In genomic region chr2:71598368-71598767, GRCm38 (mm10) we compare ENCODE assay signal across 9 mouse cellular contexts. TPM values are rescaled to one million over a fixed set of nuclear protein-coding genes. Genes with fewer than 3 reads are reported as not detected.
DNase-seq lines count a peak whose midpoint lies in the region; ATAC-seq lines count a peak whose summit lies in the region.
"Had no signal": no experiment of that assay in that cellular context is flagged by ENCODE, and none has a peak within 500 bp of the region (broad histone marks: within the 10 kb centered on the region; RNA-seq: fewer than 3 reads in every experiment).

No protein-coding gene starts in this region.

- no peak overlapping the region for H3K9ac ChIP-seq in forebrain, embryonic 15.5 days (replicated peaks)
- H3K9ac ChIP-seq in midbrain, embryonic 16.5 days (ENCODE audit: low read depth, low read length) = 0 out of 2 replicates have a peak overlapping the region, but pooled peaks have one; percentile 31
- H3K9ac ChIP-seq in midbrain, embryonic 11.5 days (ENCODE audit: low read length) = no peak overlapping the region
- no peak overlapping the region for H3K9ac ChIP-seq in stomach, embryonic 15.5 days

- ATAC-seq in forebrain, embryonic 15.5 days (replicated peaks) = no peak
- ATAC-seq in midbrain, embryonic 16.5 days = no peak
- no peak for ATAC-seq in midbrain, embryonic 11.5 days (ENCODE audit: low FRiP score)
- no peak for ATAC-seq in stomach, embryonic 15.5 days (ENCODE audit: insufficient read depth, low FRiP score, low read depth)

- no peaks in the 10 kb centered on the region; the same call in 1 of the 2 replicates for H3K27me3 ChIP-seq in forebrain, embryonic 15.5 days
- peaks cover 20% of the 10 kb centered on the region for H3K27me3 ChIP-seq in forebrain, embryonic 10.5 days (ENCODE audit: poor library complexity, severe bottlenecking)
- H3K27me3 ChIP-seq in midbrain, embryonic 16.5 days (ENCODE audit: control insufficient read depth, insufficient read depth, low read depth, low read length) = no peaks in the 10 kb centered on the region; the same call in 1 of the 2 replicates
- no peaks in the 10 kb centered on the region for H3K27me3 ChIP-seq in midbrain, embryonic 11.5 days (ENCODE audit: control insufficient read depth, insufficient read depth, low read length)
- H3K27me3 ChIP-seq in stomach, embryonic 15.5 days (replicated peaks) = 0 out of 2 replicates have a peak, but pooled peaks cover 2% of the 10 kb centered on the region

- no peak overlapping the region for H3K4me3 ChIP-seq in forebrain, embryonic 15.5 days
- H3K4me3 ChIP-seq in forebrain, embryonic 10.5 days = no peak overlapping the region
- H3K4me3 ChIP-seq in midbrain, embryonic 16.5 days (ENCODE audit: low read depth, low read length) = no peak overlapping the region
- no peak overlapping the region for H3K4me3 ChIP-seq in midbrain, embryonic 11.5 days (ENCODE audit: low read depth, low read length)
- H3K4me3 ChIP-seq in stomach, embryonic 15.5 days (replicated peaks) = no peak overlapping the region

- peak overlapping the region; percentile 20; the same call in 1 of the 2 replicates for H3K4me2 ChIP-seq in forebrain, embryonic 15.5 days (replicated peaks)
- H3K4me2 ChIP-seq in midbrain, embryonic 16.5 days (ENCODE audit: low read length) = no peak overlapping the region
- no peak overlapping the region for H3K4me2 ChIP-seq in midbrain, embryonic 11.5 days
- peak overlapping the region; percentile 31; the same call in 1 of the 2 replicates for H3K4me2 ChIP-seq in stomach, embryonic 15.5 days

- WGBS in forebrain, embryonic 15.5 days = 60% methylated on average over 10 of the region's 10 CpGs
- WGBS in forebrain, embryonic 10.5 days = 78% methylated on average over 10 of the region's 10 CpGs
- 69% methylated on average over 10 of the region's 10 CpGs for WGBS in midbrain, embryonic 16.5 days
- WGBS in midbrain, embryonic 11.5 days = 72% methylated on average over 10 of the region's 10 CpGs
- 60% methylated on average over 10 of the region's 10 CpGs for WGBS in stomach, embryonic 15.5 days

- no peaks in the 10 kb centered on the region for H3K9me3 ChIP-seq in forebrain, embryonic 15.5 days
- H3K9me3 ChIP-seq in forebrain, embryonic 10.5 days = no peaks in the 10 kb centered on the region
- no peaks in the 10 kb centered on the region for H3K9me3 ChIP-seq in midbrain, embryonic 16.5 days (replicated peaks; ENCODE audit: control insufficient read depth, low read length, poor library complexity, severe bottlenecking)
- H3K9me3 ChIP-seq in midbrain, embryonic 11.5 days (ENCODE audit: control insufficient read depth, low read length) = no peaks in the 10 kb centered on the region
- H3K9me3 ChIP-seq in stomach, embryonic 15.5 days = no peaks in the 10 kb centered on the region

- no peaks in the 10 kb centered on the region for H3K36me3 ChIP-seq in forebrain, embryonic 15.5 days
- H3K36me3 ChIP-seq in forebrain, embryonic 10.5 days (replicated peaks) = no peaks in the 10 kb centered on the region
- H3K36me3 ChIP-seq in midbrain, embryonic 16.5 days (ENCODE audit: control insufficient read depth, insufficient read depth, low read length) = no peaks in the 10 kb centered on the region
- no peaks in the 10 kb centered on the region for H3K36me3 ChIP-seq in midbrain, embryonic 11.5 days (ENCODE audit: control insufficient read depth, insufficient read depth, low read length)
- H3K36me3 ChIP-seq in stomach, embryonic 15.5 days = no peaks in the 10 kb centered on the region

- intact Hi-C loops in heart, postnatal 14 days (cut with DNase I) = loop anchor here (1.0 to 10.0 kb wide), 4 partner anchors 119 to 356 kb away; no protein-coding TSS in a partner anchor

- H3K27ac ChIP-seq in forebrain, embryonic 15.5 days (replicated peaks) = no peak overlapping the region
- H3K27ac ChIP-seq in forebrain, embryonic 10.5 days = no peak overlapping the region
- H3K27ac ChIP-seq in midbrain, embryonic 16.5 days (ENCODE audit: low read length) = no peak overlapping the region
- no peak overlapping the region for H3K27ac ChIP-seq in midbrain, embryonic 11.5 days (ENCODE audit: low read depth, low read length)
- 0 out of 2 replicates have a peak overlapping the region, but pooled peaks have one; percentile 7 for H3K27ac ChIP-seq in stomach, embryonic 15.5 days

- DNase-seq in forebrain, embryonic 10.5 days (ENCODE audit: extremely low spot score, low spot score) = no peak
- no peak for DNase-seq in midbrain, embryonic 11.5 days (ENCODE audit: low spot score, missing footprints)
- DNase-seq in layer of hippocampus, adult 9-11 months = peak; percentile 66
- no peak for DNase-seq in kidney, postnatal 36 days
- DNase-seq in heart, postnatal 14 days = no peak

- peaks cover 4% of the 10 kb centered on the region; the same call in 1 of the 2 replicates for H3K4me1 ChIP-seq in forebrain, embryonic 15.5 days
- H3K4me1 ChIP-seq in forebrain, embryonic 10.5 days = peaks cover 38% of the 10 kb centered on the region
- no peaks in the 10 kb centered on the region for H3K4me1 ChIP-seq in midbrain, embryonic 16.5 days (ENCODE audit: control insufficient read depth, insufficient read depth, low read length)
- H3K4me1 ChIP-seq in midbrain, embryonic 11.5 days (ENCODE audit: control insufficient read depth, insufficient read depth, low read length) = no peaks in the 10 kb centered on the region
- no peaks in the 10 kb centered on the region for H3K4me1 ChIP-seq in stomach, embryonic 15.5 days

RNA-seq across cellular contexts. Expression of gene Dlx2, which starts 51.8 kb away (rescaled TPM):
- polyA plus RNA-seq in forebrain, embryonic 15.5 days (2015; fragmentation: Nextera tagmentation; extraction: Ambion mirVana) = 67.5 and 67.8 TPM in 2 replicates
- polyA plus RNA-seq in forebrain, embryonic 10.5 days (2016; fragmentation: Nextera tagmentation; extraction: Ambion mirVana) = 15.5 and 17.8 TPM in 2 replicates
- polyA plus RNA-seq in midbrain, embryonic 16.5 days (2015; fragmentation: Nextera tagmentation; extraction: Ambion mirVana) = 4.5 and 10.9 TPM in 2 replicates
- polyA plus RNA-seq in midbrain, embryonic 11.5 days (2014; fragmentation: Nextera tagmentation; extraction: Ambion mirVana) = 4.7 and 5.8 TPM in 2 replicates
- polyA plus RNA-seq in stomach, embryonic 15.5 days (2015; fragmentation: Nextera tagmentation; extraction: Ambion mirVana) = 3.9 and 4.2 TPM in 2 replicates
- total RNA-seq in heart, postnatal 14 days (2021) = not detected
- total RNA-seq: heart, postnatal 10 days had no signal

Comparison
In these comparisons a context has a peak if more than half of its experiments do, and no peak if none do; other contexts are left out.
1. H3K4me2 ChIP-seq: peak in forebrain, embryonic 15.5 days (single experiment) and stomach, embryonic 15.5 days (single experiment); none in midbrain, embryonic 16.5 days (single experiment) and midbrain, embryonic 11.5 days (single experiment).